Mouse (Mus musculus) heart, postnatal 0 days (tissue): ENCODE data around the gene Mrpl23.

Experiments used
- CTCF ChIP-seq: IDR thresholded peaks from 2 replicates; pipeline ENCODE4 v1.5.1; 2016; ENCODE audit warnings: antibody characterized with exemption, control low read depth, low read depth
- EP300 ChIP-seq: IDR thresholded peaks from 2 replicates; pipeline ENCODE4 v1.6.1; 2016; ENCODE audit warnings: antibody characterized with exemption, low read depth

GRCm38 (mm10) chr7:142537879-142538278 is 5.4 kb downstream of the Mrpl23 start:
- peak; percentile 64 for TF ChIP-seq CTCF
- TF ChIP-seq EP300 = no peak
